Mouse (Mus musculus) kidney, adult 2 months (tissue): ENCODE results near the gene 1810046K07Rik. TPM values are rescaled to one million over a fixed set of nuclear protein-coding genes. Genes with fewer than 3 reads are reported as not detected.

Source experiments
- DNase-seq: peaks from one replicate; pipeline ENCODE4 v3.0.0; 2021
- H3K27ac ChIP-seq: fragments of 200-500 bp; 2 replicates; pipeline ENCODE4 v1.5.1; 2012; ENCODE audit warnings: low read depth, low read length, control low read depth, inconsistent platforms; ENCODE audit not compliant: insufficient read depth
- H3K27me3 ChIP-seq: fragments of 200-500 bp; replicated peaks from 2 replicates; pipeline ENCODE4 v1.6.1; 2012; ENCODE audit warnings: mild to moderate bottlenecking, moderate library complexity, low read length, inconsistent platforms; ENCODE audit not compliant: control insufficient read depth, insufficient read depth
- H3K36me3 ChIP-seq: fragments of 200-500 bp; 2 replicates; pipeline ENCODE4 v1.6.1; 2012; ENCODE audit warnings: mild to moderate bottlenecking, moderate library complexity, low read length, inconsistent platforms; ENCODE audit not compliant: control insufficient read depth, insufficient read depth
- H3K4me1 ChIP-seq: fragments of 200-500 bp; 2 replicates; pipeline ENCODE4 v1.6.1; 2011; ENCODE audit warnings: low read length; ENCODE audit not compliant: control insufficient read depth, insufficient read depth
- H3K4me3 ChIP-seq: fragments of 200-500 bp; 2 replicates; pipeline ENCODE4 v1.5.1; 2011; ENCODE audit warnings: mild to moderate bottlenecking, low read depth, low read length, control low read depth; ENCODE audit not compliant: insufficient read depth
- CTCF ChIP-seq: fragments of 200-500 bp; conservative IDR thresholded peaks from 2 replicates; pipeline ENCODE4 v1.5.1; 2011; ENCODE audit warnings: low read depth, mild to moderate bottlenecking, control low read depth, low read length, moderate library complexity, mixed read lengths; ENCODE audit not compliant: insufficient read depth, insufficient read length
- POLR2A ChIP-seq: fragments of 200-500 bp; IDR thresholded peaks from one replicate; pipeline ENCODE4 v1.6.1; 2011; ENCODE audit warnings: low read depth, low read length, control low read depth
- WGBS: fragments of 180-500 bp; shearing (Covaris S2); methylation state at CpG from one replicate; pipeline ENCODE4 v1.1.7; 2018; 5-methylcytosine and 5-hydroxymethylcytosine counted together
- polyA plus RNA-seq: library from polyadenylated mRNA; depleted of rRNA; stranded (reverse); fragments of >200 nt; gene quantifications from 2 replicates; pipeline ENCODE4 v1.2.3, GENCODE M21; 2012; rRNA removed

The 1810046K07Rik gene
- polyA plus RNA-seq = 0.14 and 0.39 TPM in 2 replicates

GRCm38 (mm10) chr9:51328731-51329130 is at the start of gene 1810046K07Rik:
Gene 1810046K07Rik (minus strand): TSS chr9:51328917.
- no peaks in the 10 kb centered on the region for H3K4me1 ChIP-seq
- no peaks in the 10 kb centered on the region for H3K36me3 ChIP-seq
- no peak within 1 kb of the TSS for H3K27ac ChIP-seq
- H3K4me3 ChIP-seq = no peak within 1 kb of the TSS
- DNase-seq = no peak
- H3K27me3 ChIP-seq = no peaks in the 10 kb centered on the region
- TF ChIP-seq CTCF (no peak), POLR2A (no peak)
- 82% methylated on average over 3 of the region's 3 CpGs for WGBS

- Histone ChIP-seq H3K27ac (no peak overlapping the region), H3K4me3 (no peak overlapping the region), H3K27me3 (no peaks in the 10 kb centered on the region), H3K36me3 (no peaks in the 10 kb centered on the region), H3K4me1 (no peaks in the 10 kb centered on the region)
- TF ChIP-seq CTCF (no peak), POLR2A (no peak)
- no peak for DNase-seq
- WGBS = 51% methylated on average over 3 of the region's 3 CpGs
These were observed 40.8 kb upstream of the 1810046K07Rik start for GRCm38 (mm10) chr9:51369560-51369959.

- H3K4me1 ChIP-seq = no peaks in the 10 kb centered on the region
- no peak overlapping the region for H3K4me3 ChIP-seq
- no peaks in the 10 kb centered on the region for H3K27me3 ChIP-seq
- no peak for DNase-seq
- H3K36me3 ChIP-seq = no peaks in the 10 kb centered on the region
- no peak for TF ChIP-seq CTCF
- TF ChIP-seq POLR2A = no peak
- H3K27ac ChIP-seq = no peak overlapping the region
- WGBS = 94% methylated on average over 3 of the region's 3 CpGs
These were observed 38.4 kb upstream of the 1810046K07Rik start for GRCm38 (mm10) chr9:51367124-51367523.

GRCm38 (mm10) chr9:51364059-51364458 is 35.3 kb upstream of the 1810046K07Rik start:
- DNase-seq = no peak
- Histone ChIP-seq H3K27ac (no peak overlapping the region), H3K36me3 (no peaks in the 10 kb centered on the region), H3K4me3 (no peak overlapping the region), H3K27me3 (no peaks in the 10 kb centered on the region), H3K4me1 (no peaks in the 10 kb centered on the region)
- no peak for TF ChIP-seq POLR2A
- no peak for TF ChIP-seq CTCF
- 86% methylated on average over 4 of the region's 4 CpGs for WGBS

GRCm38 (mm10) chr9:51353511-51353910 is 24.8 kb upstream of the 1810046K07Rik start:
- H3K36me3 ChIP-seq = no peaks in the 10 kb centered on the region
- no peak for DNase-seq
- no peaks in the 10 kb centered on the region for H3K27me3 ChIP-seq
- no peak for TF ChIP-seq POLR2A
- no peak for TF ChIP-seq CTCF
- no peak overlapping the region for H3K4me3 ChIP-seq
- H3K4me1 ChIP-seq = no peaks in the 10 kb centered on the region
- WGBS = 69% methylated on average over 3 of the region's 3 CpGs
- H3K27ac ChIP-seq = no peak overlapping the region

GRCm38 (mm10) chr9:51352896-51353295 is 24.2 kb upstream of the 1810046K07Rik start:
- TF ChIP-seq POLR2A (no peak), CTCF (no peak)
- Histone ChIP-seq H3K36me3 (no peaks in the 10 kb centered on the region), H3K27me3 (no peaks in the 10 kb centered on the region), H3K4me1 (no peaks in the 10 kb centered on the region), H3K4me3 (no peak overlapping the region), H3K27ac (no peak overlapping the region)
- 80% methylated on average over 3 of the region's 3 CpGs for WGBS
- DNase-seq = no peak

GRCm38 (mm10) chr9:51349422-51349821 is 20.7 kb upstream of the 1810046K07Rik start:
- DNase-seq = no peak
- no peaks in the 10 kb centered on the region for H3K27me3 ChIP-seq
- H3K4me1 ChIP-seq = no peaks in the 10 kb centered on the region
- 63% methylated on average over 5 of the region's 5 CpGs for WGBS
- TF ChIP-seq POLR2A (no peak), CTCF (no peak)
- H3K36me3 ChIP-seq = no peaks in the 10 kb centered on the region
- H3K4me3 ChIP-seq = no peak overlapping the region
- H3K27ac ChIP-seq = no peak overlapping the region

- no peak for TF ChIP-seq POLR2A
- no peak for TF ChIP-seq CTCF
- Histone ChIP-seq H3K4me1 (no peaks in the 10 kb centered on the region), H3K27ac (no peak overlapping the region), H3K4me3 (no peak overlapping the region), H3K27me3 (no peaks in the 10 kb centered on the region), H3K36me3 (no peaks in the 10 kb centered on the region)
- WGBS = 93% methylated on average over 9 of the region's 9 CpGs
- no peak for DNase-seq
These were observed 17.1 kb upstream of the 1810046K07Rik start for GRCm38 (mm10) chr9:51345768-51346167.
